Mouse (Mus musculus): ENCODE measurements around the gene Fmnl2.

Fmnl2 gene

DNA sequence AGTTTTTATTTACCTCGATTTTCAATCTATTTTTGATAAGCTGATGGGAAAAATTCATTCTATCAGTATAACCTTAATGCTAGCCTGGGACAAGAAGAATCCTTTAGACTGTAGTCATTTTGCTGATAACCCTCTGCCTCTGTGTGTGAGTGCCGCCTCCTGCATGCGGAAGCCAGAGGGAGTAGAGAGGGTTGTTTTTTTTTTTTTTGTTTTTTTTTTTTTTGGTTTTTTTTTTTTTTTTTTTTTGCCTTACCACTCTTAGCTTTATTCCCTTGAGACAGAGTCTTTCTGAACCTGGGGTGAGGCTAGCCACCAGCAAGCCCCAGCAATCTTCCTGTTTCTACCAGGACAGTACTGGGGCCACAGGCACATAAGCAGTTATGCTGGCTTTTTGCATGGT is 124.8 kb downstream of the Fmnl2 start:
- no peak for DNase-seq (ENCODE audit: extremely low spot score, low read depth, low spot score)

DNA sequence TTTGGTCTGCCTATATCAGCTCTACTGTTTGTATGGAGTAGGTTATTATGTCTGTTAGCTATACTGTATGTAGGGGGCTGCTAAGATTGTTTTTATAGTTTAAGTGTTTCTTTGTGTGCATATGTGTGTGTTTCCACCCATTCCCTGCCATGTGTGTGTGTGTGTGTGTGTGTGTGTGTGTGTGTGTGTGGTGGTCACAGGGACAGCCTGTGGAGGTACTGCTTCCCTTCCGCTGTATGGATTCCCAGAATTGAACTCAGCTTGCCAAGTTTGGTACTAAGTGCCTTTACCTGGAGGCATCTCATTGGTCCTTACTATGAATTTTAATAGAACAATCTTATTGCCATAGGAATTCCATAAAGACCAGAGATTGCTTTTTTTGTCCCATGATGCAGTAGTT is 126.9 kb downstream of the Fmnl2 start:
- no peak for DNase-seq (ENCODE audit: extremely low spot score, low read depth, low spot score)

DNA sequence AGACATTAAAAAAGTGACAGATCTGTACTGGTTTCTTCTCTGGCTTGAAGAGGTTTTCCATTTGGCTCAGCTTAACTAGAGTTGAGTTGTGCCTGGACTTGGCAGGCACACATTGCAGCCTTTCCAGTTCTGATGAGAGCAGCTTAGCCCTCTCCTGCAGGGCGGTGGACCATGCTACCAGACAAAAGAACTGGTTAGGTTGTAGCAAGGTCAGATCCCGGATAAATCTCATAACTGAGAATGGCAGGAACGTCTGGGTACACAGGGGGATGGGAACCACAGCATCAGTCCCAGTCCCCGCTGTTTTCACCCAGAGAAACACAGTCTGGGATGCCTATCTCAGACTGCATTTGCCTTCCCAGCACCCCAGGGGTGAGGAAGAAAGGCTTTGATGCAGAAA is 127.5 kb downstream of the Fmnl2 start:
- DNase-seq (ENCODE audit: extremely low spot score, low read depth, low spot score), result no peak

DNA sequence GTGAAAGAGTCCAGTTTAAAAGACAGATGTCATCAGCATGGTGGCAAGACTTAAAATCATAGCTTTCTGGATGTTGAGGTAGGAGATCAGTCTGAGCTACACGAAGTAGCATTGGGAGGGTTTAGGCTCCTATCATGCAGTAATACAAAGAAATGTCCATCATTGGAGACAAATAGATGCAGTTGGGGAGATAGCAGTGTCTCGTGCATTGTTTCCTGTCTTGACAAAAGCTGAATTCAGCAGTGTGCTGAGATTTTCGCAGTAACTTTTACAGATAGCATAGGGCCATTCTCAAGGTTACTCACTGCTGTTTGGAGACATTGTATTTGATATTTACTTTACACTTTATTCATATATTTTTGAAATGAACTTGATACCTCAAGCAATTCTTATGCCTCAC is 128.7 kb downstream of the Fmnl2 start:
- DNase-seq (ENCODE audit: extremely low spot score, low read depth, low spot score), result no peak

DNA sequence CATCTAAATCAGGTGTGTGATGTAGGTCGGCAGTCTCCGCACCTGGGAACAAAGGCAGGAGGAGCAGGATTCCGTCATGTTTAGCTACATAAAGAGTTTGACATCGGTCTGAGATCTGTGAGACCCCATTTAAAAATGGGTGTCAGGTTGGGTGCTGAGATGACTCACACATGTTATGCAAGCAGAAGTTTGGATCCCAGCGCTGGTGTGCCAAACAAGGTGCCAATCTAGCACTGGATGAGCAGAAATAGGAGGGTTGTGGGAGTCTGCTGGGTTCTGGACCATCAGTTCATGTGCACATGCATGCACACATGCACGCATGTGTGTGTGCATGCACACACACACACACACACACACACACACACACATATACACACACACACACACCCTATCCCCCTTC is 129.4 kb downstream of the Fmnl2 start:
- DNase-seq (ENCODE audit: extremely low spot score, low read depth, low spot score), result no peak

DNA sequence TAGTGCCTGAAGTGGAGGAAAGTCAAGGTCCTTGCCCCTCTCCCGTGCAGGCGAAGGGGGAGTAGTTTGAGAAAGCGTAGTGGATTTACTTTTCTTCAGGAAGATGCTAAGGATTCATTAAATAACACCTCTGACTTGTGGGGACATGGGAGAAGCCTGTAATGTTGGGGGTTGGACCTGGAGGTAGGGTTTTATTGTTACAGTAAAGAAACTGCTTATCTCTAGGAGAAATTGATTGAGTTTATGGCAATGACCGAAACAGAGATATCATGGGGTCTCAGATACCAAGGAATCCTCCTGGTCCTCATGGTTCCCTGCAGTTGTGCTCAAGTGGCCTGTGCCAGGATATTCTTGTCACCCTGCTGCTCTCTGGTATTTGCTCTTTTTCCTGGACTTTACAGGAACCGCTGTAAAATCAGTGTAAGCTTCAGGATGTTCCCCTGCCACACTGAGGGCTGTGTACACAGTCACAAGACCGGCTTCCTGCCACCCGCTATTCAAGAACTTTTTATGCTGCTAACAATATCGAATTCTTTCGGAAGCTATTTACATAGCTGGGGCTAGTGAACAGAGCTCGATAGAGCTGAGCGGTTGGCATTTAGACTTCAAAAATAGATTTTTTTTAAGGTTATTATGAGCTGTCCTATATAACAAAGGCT is 130.1 kb downstream of the Fmnl2 start:
- DNase-seq (ENCODE audit: extremely low spot score, low read depth, low spot score), result no peak

DNA sequence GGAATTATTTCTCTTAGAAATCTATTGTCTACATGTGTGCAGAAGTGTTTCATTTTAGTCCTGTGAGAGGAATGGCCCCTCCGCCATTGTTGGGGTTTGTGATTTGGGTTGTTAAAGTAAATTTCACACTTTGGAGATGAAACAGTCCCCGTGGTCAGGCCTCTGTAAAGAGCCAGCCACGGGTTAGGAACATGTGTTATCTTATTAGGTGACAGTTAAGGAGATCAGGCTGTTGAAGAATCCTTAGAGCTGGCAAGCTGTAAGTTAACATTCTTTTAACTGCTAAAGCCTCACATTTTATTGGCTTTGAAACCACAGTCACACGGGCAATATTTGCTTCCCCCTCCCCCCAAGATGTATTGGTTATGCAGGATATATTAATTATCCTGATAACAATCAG is 131.7 kb downstream of the Fmnl2 start:
- DNase-seq (ENCODE audit: extremely low spot score, low read depth, low spot score), result no peak

DNA sequence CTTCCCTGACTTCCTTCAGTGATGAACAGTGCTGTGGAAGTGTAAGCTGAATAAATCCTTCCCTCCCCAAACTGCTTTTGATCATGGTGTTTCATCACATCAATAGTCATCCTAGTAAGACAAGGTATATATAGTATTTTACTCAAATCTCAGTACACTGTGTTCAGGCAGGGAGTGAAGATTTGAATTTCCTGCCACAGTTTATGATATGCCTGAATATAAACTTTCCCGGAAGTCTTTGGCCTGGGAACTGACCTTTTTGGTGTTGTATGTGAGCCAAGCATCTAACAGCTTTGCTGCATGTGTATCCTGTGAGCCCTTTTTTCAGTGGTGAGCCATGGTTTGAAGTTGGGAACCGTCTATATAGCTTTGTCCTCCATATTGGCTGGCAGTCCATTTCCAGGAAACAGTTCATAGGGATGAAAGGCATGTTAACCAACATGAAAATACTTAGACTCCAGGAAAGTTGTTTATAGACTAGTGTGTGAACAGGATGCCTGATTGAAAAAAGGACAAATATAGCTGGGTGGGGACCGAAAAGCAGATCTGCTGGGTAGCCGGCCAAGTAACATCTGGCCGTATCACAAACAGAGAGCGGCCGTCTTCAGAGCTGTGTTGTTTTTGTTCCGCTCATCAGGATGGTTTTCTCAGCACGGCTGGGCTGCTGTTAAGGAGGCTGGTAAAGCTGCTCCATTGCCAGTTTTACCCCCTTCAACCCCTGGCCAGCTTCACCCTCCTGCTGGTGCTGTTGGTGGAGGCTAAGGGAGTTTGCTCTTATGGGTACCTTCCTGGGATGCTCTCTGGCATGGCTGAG is 133.4 kb downstream of the Fmnl2 start:
- no peak for DNase-seq (ENCODE audit: extremely low spot score, low read depth, low spot score)

DNA sequence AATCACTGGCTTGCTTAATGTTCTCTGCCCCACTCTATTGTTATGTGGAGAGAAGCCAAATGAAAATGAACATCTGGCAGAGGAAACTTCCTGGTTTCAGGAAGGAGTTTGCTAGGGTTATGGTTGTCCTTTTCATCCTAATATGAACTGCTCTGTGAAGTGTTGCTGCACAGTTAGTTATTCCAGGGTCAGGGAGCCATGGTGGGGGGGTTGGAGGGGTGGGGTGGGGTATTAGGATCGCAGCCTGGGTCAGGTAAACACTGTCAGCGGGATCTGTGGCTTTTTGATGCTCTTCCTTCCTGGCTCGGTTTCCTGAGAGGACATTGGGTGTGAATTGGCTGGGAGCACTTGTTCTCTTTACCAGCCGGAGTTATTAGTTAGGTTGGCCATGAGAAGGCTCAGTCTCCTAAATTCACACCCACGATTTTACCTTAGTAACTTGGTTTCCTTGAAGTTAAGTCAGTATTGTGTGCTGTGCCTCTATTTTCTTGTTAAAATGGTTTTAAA is 134.1 kb downstream of the Fmnl2 start:
- no peak for DNase-seq (ENCODE audit: extremely low spot score, low read depth, low spot score)

DNA sequence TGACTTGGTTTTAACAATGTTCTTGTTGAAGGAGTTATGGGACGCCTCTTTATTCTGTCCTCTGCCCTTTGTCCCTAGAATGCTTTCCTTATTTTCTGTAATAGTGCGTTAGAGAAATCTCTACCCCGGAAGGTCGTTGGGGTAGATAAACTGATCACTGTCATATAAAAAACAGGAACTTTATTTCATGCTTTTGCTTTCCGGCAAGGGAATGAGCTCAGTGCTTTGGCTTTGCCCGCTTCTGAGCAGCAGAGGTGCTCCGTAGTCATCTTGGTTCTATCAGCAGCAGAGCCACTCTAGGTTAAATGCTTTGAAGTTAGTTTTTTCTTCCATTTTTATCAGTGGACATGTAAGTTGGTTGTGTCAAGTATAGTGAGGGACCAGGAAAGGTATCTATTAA is 135.6 kb downstream of the Fmnl2 start:
- no peak for DNase-seq (ENCODE audit: extremely low spot score, low read depth, low spot score)

DNA sequence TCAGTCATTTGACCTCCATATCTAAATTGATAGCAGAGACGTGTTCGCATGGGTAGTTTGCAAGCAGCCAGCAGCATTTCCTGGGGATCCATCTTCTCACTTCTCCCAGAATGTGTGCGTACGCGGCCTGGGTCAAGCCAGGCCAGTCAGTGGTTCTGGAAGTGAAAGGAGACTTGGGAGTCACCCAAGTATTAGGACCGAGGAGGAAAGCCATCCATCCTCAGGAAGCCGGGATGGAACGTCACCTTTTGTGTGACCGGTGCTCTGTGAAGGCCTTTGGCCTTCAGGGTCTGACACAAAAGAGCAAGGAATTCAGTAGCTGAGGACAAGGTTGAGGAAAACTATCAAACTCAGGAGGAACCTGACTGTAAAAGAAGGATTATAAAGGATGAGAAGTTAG is 136.9 kb downstream of the Fmnl2 start:
- DNase-seq (ENCODE audit: extremely low spot score, low read depth, low spot score), result no peak

DNA sequence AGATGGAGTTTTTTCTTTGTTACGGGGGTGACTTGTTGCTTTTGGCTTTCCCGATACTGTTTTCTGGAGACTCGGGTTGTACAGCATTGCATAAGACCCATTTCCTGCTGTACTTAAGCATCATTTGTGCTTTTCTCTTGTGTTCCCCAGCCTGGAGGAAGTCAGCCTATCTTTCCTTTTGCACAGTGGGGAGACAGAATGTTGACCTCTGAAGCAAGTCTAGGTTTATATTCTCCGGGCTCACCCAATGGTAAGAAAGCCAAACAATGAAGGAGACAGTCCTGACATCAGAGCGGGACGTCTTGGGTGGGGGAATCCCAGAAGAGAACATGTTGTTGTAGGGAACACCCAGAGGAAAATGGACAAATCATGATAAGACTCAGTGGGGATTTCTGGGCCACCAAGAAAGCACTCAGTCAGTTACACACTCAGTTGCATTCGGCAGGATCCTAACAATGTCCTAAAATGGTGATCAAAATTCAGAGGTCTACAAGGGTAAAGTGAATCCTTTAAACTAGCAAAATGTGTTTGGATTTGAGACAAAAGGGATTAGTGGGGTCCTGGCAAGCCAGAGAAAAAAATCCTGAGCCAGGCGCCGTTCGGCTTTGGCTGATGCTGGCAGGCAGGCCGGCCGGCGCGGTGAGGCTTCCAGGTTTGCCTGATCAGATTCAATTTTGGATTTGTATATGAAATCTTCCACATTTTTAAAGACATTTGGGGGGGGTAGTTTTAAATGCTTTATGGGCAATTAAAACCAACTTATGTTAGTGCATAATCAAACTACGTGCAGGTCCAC is 140.5 kb downstream of the Fmnl2 start:
- DNase-seq (ENCODE audit: extremely low spot score, low read depth, low spot score), result no peak

DNA sequence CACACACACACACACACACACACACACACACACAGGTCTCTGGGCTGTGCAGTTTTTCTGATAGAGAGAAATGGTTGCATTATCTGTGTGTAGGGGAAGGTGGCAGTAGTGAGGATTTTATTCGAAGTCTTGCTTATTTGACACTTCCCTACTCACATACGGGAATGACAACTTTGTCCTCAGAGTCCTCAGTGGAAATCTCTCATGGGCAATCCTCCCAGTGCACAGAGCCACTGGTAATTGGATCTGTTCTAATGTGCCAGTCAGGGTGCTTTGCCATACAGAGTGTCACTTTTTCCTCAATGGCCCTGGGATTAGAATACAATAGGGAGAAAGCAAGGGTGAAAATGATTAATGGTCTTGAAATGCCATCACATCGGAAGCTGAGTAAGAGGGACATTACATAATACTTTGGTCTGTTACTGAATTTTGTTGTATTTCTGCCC is 141.9 kb downstream of the Fmnl2 start:
- no peak for DNase-seq (ENCODE audit: extremely low spot score, low read depth, low spot score)

DNA sequence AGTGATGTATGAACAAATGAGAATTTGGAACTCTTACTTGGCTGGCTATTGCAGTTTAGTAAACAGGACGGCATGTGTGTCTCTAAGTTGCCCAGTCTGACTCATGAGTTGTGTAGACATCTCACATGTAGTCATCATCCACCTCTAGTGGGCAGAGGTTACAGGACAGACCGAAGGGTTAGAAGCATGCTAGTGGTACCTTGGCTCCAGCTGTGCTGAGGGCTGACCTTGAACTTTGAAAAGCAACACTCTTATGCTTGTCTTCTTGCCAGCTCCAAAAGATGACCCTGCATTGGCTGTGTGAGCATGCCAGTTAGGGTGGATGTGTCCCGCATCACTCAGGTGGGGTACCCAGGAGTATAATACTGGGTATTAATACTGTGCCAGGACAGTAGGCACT is 142.8 kb downstream of the Fmnl2 start:
- DNase-seq (ENCODE audit: extremely low spot score, low read depth, low spot score), result no peak

DNA sequence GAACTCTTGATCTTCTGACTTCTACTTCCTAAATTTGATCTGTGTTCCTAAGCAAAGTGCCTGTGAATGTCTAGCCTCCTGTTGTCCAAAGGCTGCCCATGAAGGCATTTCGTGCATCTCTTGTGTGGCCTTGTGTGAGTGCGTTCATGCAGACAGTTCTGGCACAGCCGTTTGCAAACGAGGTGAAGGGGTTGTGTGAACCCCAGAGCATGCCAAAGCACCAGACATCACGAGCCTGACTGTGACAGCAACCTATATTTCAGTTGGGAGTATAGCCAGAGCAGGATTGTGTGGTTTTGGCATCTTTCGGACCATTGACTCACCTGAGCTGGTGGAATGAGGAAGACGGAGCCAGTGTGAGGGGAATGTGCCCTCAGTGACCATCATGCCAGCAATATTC is 148.5 kb downstream of the Fmnl2 start:
- no peak for DNase-seq (ENCODE audit: extremely low spot score, low read depth, low spot score)

DNA sequence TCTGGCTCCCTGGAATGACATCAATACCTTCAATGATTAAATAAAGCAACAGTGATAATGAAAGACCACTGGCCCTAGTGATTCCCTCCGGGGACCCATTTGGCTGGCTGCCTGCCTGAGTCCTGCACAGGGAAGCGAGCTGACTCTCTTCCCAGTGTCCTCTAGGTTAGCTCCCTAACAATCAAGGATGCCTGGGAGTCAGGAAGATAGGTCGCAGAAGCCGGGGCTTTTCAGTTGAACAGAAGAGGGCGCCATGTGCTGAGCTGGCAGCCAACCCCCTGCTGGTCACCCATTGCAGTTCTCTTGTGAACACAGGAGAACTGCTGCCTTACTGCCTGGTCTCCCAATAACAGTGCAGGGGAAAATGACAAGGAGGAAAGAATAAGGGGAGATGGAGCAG is 149.5 kb downstream of the Fmnl2 start:
- no peak for DNase-seq (ENCODE audit: extremely low spot score, low read depth, low spot score)

DNA sequence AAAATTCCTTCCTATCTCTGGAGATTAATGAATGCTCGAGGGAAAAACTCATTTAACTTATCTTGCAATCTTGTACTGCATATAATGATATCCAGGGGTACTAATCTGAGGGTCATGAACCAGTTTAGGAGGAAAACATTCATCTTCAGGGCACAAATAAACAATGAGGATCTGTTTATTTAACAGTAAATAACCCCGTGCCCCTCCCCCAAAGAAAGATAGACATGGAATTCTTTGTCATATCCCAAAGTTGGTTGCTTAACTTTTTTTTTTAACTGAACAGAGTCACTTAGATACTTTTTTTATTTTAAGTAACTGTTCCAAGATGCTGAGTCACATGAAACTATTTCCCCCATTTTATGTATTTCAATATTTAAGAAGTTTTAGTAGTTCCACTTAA is 155.4 kb downstream of the Fmnl2 start:
- DNase-seq (ENCODE audit: extremely low spot score, low read depth, low spot score), result no peak

DNA sequence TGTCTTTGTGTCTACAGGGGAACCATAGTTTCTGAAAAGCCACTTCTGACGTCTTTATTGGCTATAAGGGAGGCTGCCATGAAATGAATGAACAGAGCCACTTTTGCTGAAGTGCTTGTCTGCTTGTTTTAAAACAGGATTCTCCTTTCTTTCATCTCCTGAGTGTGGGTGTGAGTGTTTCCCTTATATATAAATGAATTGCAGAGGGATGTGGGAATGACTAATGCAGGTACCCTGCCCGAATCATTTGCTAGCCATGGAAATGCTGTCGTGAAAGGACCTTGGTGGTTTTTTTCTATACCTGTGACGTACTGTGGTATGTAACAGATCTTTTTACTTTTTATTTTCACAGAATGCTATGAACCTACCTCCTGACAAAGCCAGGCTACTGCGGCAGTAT is 156.8 kb downstream of the Fmnl2 start:
- DNase-seq (ENCODE audit: extremely low spot score, low read depth, low spot score), result no peak

DNA sequence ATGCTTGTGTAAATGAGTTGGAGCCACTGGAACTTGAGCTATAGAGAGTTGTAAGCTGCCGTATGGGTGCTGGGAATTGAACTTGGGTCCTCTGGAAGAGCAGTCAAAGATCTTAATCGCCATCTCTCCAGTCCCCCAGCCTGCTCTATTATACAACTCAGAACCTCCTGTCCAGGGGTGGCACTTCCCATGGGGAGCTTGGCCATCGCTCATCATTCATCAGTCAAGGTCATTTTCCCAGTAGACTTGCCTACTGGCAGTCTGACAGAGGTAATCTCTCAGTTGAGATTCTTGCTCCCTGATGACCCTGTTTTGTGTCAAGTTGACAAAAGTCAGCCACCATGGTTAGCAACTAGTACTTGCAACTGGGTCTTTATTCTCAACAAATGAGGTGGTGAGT is 165.3 kb downstream of the Fmnl2 start:
- DNase-seq (ENCODE audit: extremely low spot score, low read depth, low spot score), result no peak

DNA sequence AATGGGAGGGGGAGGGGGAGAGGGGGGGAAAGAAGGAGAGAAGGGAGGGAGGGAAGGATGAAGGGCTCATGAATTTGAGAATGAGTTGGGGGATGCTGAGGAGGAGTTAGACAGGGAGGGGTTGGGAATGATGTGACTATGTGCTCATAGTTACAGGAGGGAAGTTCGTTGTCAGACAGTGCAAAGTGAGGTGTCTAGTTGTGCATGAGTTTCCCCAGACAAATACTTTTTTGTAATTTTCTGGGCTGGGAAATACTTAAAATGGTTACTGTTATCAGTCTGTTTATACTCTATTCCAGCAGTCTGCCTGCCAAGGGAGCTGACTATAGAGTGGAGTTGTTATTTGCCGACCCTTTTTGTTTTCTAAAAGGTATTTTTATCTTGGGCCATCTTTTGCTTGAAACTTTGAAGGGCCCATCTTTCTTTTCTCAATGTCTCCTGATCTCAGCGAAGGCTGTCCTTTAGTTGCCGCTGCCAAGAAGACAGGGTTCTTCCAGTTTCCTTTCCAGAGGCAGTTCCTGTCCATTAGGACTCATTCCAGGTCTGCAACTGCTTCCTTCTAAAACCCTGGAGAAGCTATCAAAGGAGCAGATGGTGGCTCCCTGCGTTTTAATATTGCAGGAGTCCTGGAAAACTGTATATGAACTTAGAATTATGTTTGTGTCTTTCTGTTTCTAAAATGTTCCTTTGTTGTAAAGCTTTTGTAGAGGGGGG is 168.6 kb downstream of the Fmnl2 start:
- DNase-seq (ENCODE audit: extremely low spot score, low read depth, low spot score), result no peak

DNA sequence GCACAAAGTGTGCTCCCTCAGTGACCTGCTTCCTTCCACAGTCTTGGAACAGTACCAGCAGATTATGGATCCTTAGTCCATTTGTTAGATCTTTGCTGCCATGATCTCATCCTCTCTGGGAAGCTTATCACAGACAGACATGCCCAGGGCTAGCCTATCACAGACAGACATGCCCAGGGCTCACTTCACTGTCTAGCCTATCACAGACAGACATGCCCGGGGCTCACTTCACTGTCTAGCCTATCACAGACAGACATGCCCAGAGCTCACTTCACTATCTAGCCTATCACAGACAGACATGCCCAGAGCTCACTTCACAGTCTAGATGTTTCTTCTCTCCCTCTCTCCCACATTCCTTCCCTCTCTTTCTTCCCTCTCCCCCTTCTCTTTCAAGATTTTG is 171.2 kb downstream of the Fmnl2 start:
- no peak for DNase-seq (ENCODE audit: extremely low spot score, low read depth, low spot score)

Measured in hindlimb bud, embryonic 11.5 days (tissue).